Mouse (Mus musculus) brain, embryonic 14.5 days (tissue): ENCODE data around the gene Kif7.
A peak's percentile ranks its signal among the peaks of the same experiment; 100 is the strongest.

Source experiments
- CTCF ChIP-seq: fragments of 200-500 bp; IDR thresholded peaks from 2 replicates; pipeline ENCODE4 v1.5.1; 2012; ENCODE audit warnings: inconsistent platforms, mild to moderate bottlenecking, moderate library complexity, borderline replicate concordance; ENCODE audit not compliant: insufficient read depth, insufficient read length; ENCODE audit errors: extremely low read depth
- POLR2A ChIP-seq: fragments of 200-500 bp; IDR thresholded peaks from 2 replicates; pipeline ENCODE4 v1.6.1; 2012; ENCODE audit warnings: mild to moderate bottlenecking, inconsistent platforms, borderline replicate concordance; ENCODE audit not compliant: poor library complexity, insufficient read depth, insufficient read length, severe bottlenecking; ENCODE audit errors: extremely low read depth

GRCm38 (mm10) chr7:79721386-79721977 lies 6.0 kb upstream of the Kif7 start:
- 0 out of 2 replicates have a peak, but pooled peaks have one; percentile 34 for TF ChIP-seq POLR2A
- no peak for TF ChIP-seq CTCF
